Mouse (Mus musculus): ENCODE results near the gene Cpne6.
A peak's percentile ranks its signal among the peaks of the same experiment; 100 is the strongest.

Cpne6 gene

GRCm38 (mm10) chr14:55557003-55557402, 46.8 kb downstream of the Cpne6 start:
- DNase-seq, result peak; percentile 87 to 94

- DNase-seq, result no peak
Observed at GRCm38 (mm10) chr14:55557587-55557986, 47.3 kb downstream of the Cpne6 start.

- DNase-seq, result no peak
Observed at GRCm38 (mm10) chr14:55558740-55559448, 48.6 kb downstream of the Cpne6 start.

GRCm38 (mm10) chr14:55559799-55560201, 49.6 kb downstream of the Cpne6 start, which contains the start of gene Dcaf11:
Gene Dcaf11, plus strand, starts transcription at chr14:55560006.
- peak; percentile 93 to 95 for DNase-seq

- DNase-seq, result peak; percentile 98 to 99
Observed at GRCm38 (mm10) chr14:55560202-55561073, 50.2 kb downstream of the Cpne6 start, which contains the start of gene A730061H03Rik. Gene A730061H03Rik, minus strand, starts transcription at chr14:55560406.

GRCm38 (mm10) chr14:55561860-55562259, 51.6 kb downstream of the Cpne6 start:
- DNase-seq, result no peak

GRCm38 (mm10) chr14:55563249-55563648, 53.0 kb downstream of the Cpne6 start:
- no peak for DNase-seq

- DNase-seq, result no peak
Observed at GRCm38 (mm10) chr14:55565748-55566147, 55.5 kb downstream of the Cpne6 start.

All from cerebellum, postnatal 14 days (tissue).